Mouse (Mus musculus) forebrain, embryonic 14.5 days (tissue): ENCODE measurements around the gene Hbp1. TPM values are rescaled to one million over a fixed set of nuclear protein-coding genes. Genes with fewer than 3 reads are reported as not detected.

Experiments
- ATAC-seq: fragments of 200-750 bp; cut with Nextera tagmentation; 2 replicates; pipeline ENCODE4 v1.8.0; 2017; ENCODE audit warnings: mild to moderate bottlenecking, moderate library complexity
- DNase-seq: peaks from one replicate; pipeline ENCODE4 v3.0.0-alpha.2; 2015; ENCODE audit warnings: low spot score
- H3K27ac ChIP-seq: fragments of 300-500 bp; sonication (generic); 2 replicates; pipeline ENCODE4 v1.5.1; 2014; ENCODE audit warnings: low read depth, mild to moderate bottlenecking, control low read depth, low read length, moderate library complexity
- H3K27me3 ChIP-seq: fragments of 300-500 bp; sonication (generic); replicated peaks from 2 replicates; pipeline ENCODE4 v1.6.1; 2014; ENCODE audit warnings: low read length, control low read depth, mixed read lengths; ENCODE audit not compliant: control insufficient read depth, insufficient read depth
- H3K36me3 ChIP-seq: fragments of 300-500 bp; sonication (generic); 2 replicates; pipeline ENCODE4 v1.6.1; 2014; ENCODE audit warnings: low read length, control low read depth; ENCODE audit not compliant: control insufficient read depth, insufficient read depth
- H3K4me1 ChIP-seq: fragments of 300-500 bp; sonication (generic); 2 replicates; pipeline ENCODE4 v1.6.1; 2014; ENCODE audit warnings: antibody characterized with exemption, low read length, control low read depth; ENCODE audit not compliant: control insufficient read depth, insufficient read depth
- H3K4me2 ChIP-seq: fragments of 300-500 bp; sonication (generic); 2 replicates; pipeline ENCODE4 v1.6.1; 2014; ENCODE audit warnings: mild to moderate bottlenecking, control low read depth, low read length
- H3K4me3 ChIP-seq: fragments of 300-500 bp; sonication (generic); 2 replicates; pipeline ENCODE4 v1.5.1; 2014; ENCODE audit warnings: low read depth, low read length, control low read depth
- H3K9ac ChIP-seq: fragments of 300-500 bp; sonication (generic); 2 replicates; pipeline ENCODE4 v1.6.1; 2014; ENCODE audit warnings: mild to moderate bottlenecking, low read length, control low read depth, moderate library complexity
- H3K9me3 ChIP-seq: fragments of 300-500 bp; sonication (generic); replicated peaks from 2 replicates; pipeline ENCODE4 v1.6.1; 2016; ENCODE audit warnings: low read length, control low read depth, mixed read lengths; ENCODE audit not compliant: control insufficient read depth
- WGBS: fragments of 180-500 bp; shearing (Covaris S2); extraction: QIAGEN DNeasy Blood & Tissue Kit; methylation state at CpG from one replicate; pipeline ENCODE4 v1.1.7; 2014; 5-methylcytosine and 5-hydroxymethylcytosine counted together
- polyA plus RNA-seq: library from polyadenylated mRNA; unstranded; fragments of >200 nt; fragmentation: Nextera tagmentation; extraction: Ambion mirVana; gene quantifications from 2 replicates; pipeline ENCODE4 v1.2.1, GENCODE M21; 2014

Gene Hbp1
- polyA plus RNA-seq, 1 experiment from 2014 or later = 112 TPM

GRCm38 (mm10) chr12:31947476-31947875, 2.9 kb downstream of the Hbp1 start:
- H3K9ac ChIP-seq = no peak overlapping the region
- H3K27me3 ChIP-seq = no peaks in the 10 kb centered on the region
- DNase-seq (peak; percentile 22), ATAC-seq (no peak)
- H3K27ac ChIP-seq = no peak overlapping the region
- peaks cover 14% of the 10 kb centered on the region for H3K36me3 ChIP-seq
- H3K4me1 ChIP-seq = peaks cover 3% of the 10 kb centered on the region; the same call in 1 of the 2 replicates
- 93% methylated on average over 5 of the region's 5 CpGs for WGBS
- no peaks in the 10 kb centered on the region for H3K9me3 ChIP-seq
- H3K4me2 ChIP-seq = no peak overlapping the region; the same call in 1 of the 2 replicates
- no peak overlapping the region for H3K4me3 ChIP-seq

- Histone ChIP-seq H3K4me1 (peaks cover 3% of the 10 kb centered on the region; the same call in 1 of the 2 replicates), H3K4me3 (no peak overlapping the region), H3K27ac (no peak overlapping the region), H3K9ac (no peak overlapping the region), H3K9me3 (no peaks in the 10 kb centered on the region), H3K27me3 (no peaks in the 10 kb centered on the region), H3K4me2 (no peak overlapping the region), H3K36me3 (peaks cover 36% of the 10 kb centered on the region)
- 100% methylated on average over 2 of the region's 2 CpGs for WGBS
- no peak for ATAC-seq
- no peak for DNase-seq
These were observed 5.9 kb downstream of the Hbp1 start for GRCm38 (mm10) chr12:31944405-31944804.

GRCm38 (mm10) chr12:31943020-31943654, 7.2 kb downstream of the Hbp1 start:
- Histone ChIP-seq H3K4me2 (no peak overlapping the region), H3K4me1 (no peaks in the 10 kb centered on the region), H3K27ac (no peak overlapping the region), H3K4me3 (no peak overlapping the region), H3K36me3 (peaks cover 49% of the 10 kb centered on the region), H3K9me3 (no peaks in the 10 kb centered on the region), H3K27me3 (no peaks in the 10 kb centered on the region), H3K9ac (no peak overlapping the region)
- ATAC-seq (no peak), DNase-seq (no peak)
- WGBS = 90% methylated on average over 4 of the region's 4 CpGs

- Histone ChIP-seq H3K36me3 (peaks cover 82% of the 10 kb centered on the region), H3K4me2 (no peak overlapping the region), H3K9me3 (no peaks in the 10 kb centered on the region), H3K9ac (no peak overlapping the region), H3K27me3 (no peaks in the 10 kb centered on the region), H3K4me3 (no peak overlapping the region), H3K4me1 (no peaks in the 10 kb centered on the region), H3K27ac (no peak overlapping the region)
- ATAC-seq (no peak), DNase-seq (no peak)
These were observed 11.3 kb downstream of the Hbp1 start for GRCm38 (mm10) chr12:31939026-31939425.

GRCm38 (mm10) chr12:31938391-31938997, 11.8 kb downstream of the Hbp1 start:
- Histone ChIP-seq H3K27me3 (no peaks in the 10 kb centered on the region), H3K4me2 (no peak overlapping the region), H3K4me1 (no peaks in the 10 kb centered on the region), H3K27ac (no peak overlapping the region), H3K9ac (no peak overlapping the region), H3K9me3 (no peaks in the 10 kb centered on the region), H3K4me3 (no peak overlapping the region), H3K36me3 (peaks cover 82% of the 10 kb centered on the region)
- 93% methylated on average over 4 of the region's 4 CpGs for WGBS
- no peak for ATAC-seq
- DNase-seq = no peak

GRCm38 (mm10) chr12:31937613-31938012, 12.7 kb downstream of the Hbp1 start:
- DNase-seq (no peak), ATAC-seq (no peak)
- Histone ChIP-seq H3K9ac (no peak overlapping the region), H3K4me3 (no peak overlapping the region), H3K4me2 (no peak overlapping the region), H3K4me1 (no peaks in the 10 kb centered on the region), H3K27ac (no peak overlapping the region), H3K36me3 (peaks cover 81% of the 10 kb centered on the region), H3K9me3 (no peaks in the 10 kb centered on the region), H3K27me3 (no peaks in the 10 kb centered on the region)
- WGBS = 91% methylated on average over 3 of the region's 3 CpGs

GRCm38 (mm10) chr12:31936657-31937300, 13.6 kb downstream of the Hbp1 start:
- DNase-seq = no peak
- H3K27ac ChIP-seq = no peak overlapping the region
- H3K4me1 ChIP-seq = no peaks in the 10 kb centered on the region
- no peaks in the 10 kb centered on the region for H3K27me3 ChIP-seq
- no peaks in the 10 kb centered on the region for H3K9me3 ChIP-seq
- peaks cover 86% of the 10 kb centered on the region for H3K36me3 ChIP-seq
- WGBS = 27% methylated on average over 6 of the region's 6 CpGs
- no peak overlapping the region for H3K4me3 ChIP-seq
- ATAC-seq = no peak
- no peak overlapping the region for H3K9ac ChIP-seq
- H3K4me2 ChIP-seq = no peak overlapping the region

GRCm38 (mm10) chr12:31931818-31932217, 18.5 kb downstream of the Hbp1 start:
- 97% methylated on average over 3 of the region's 3 CpGs for WGBS
- Histone ChIP-seq H3K9me3 (no peaks in the 10 kb centered on the region), H3K4me3 (no peak overlapping the region), H3K27ac (no peak overlapping the region), H3K27me3 (no peaks in the 10 kb centered on the region), H3K36me3 (peaks cover 81% of the 10 kb centered on the region), H3K4me2 (no peak overlapping the region), H3K4me1 (no peaks in the 10 kb centered on the region), H3K9ac (no peak overlapping the region)
- ATAC-seq (no peak), DNase-seq (peak; percentile 36)

GRCm38 (mm10) chr12:31928498-31928897, 21.8 kb downstream of the Hbp1 start:
- no peak overlapping the region for H3K4me3 ChIP-seq
- DNase-seq (no peak), ATAC-seq (no peak)
- H3K4me2 ChIP-seq = no peak overlapping the region
- H3K36me3 ChIP-seq = peaks cover 80% of the 10 kb centered on the region
- no peaks in the 10 kb centered on the region for H3K27me3 ChIP-seq
- H3K4me1 ChIP-seq = no peaks in the 10 kb centered on the region
- no peaks in the 10 kb centered on the region for H3K9me3 ChIP-seq
- WGBS = 80% methylated on average over 3 of the region's 3 CpGs
- H3K27ac ChIP-seq = no peak overlapping the region
- no peak overlapping the region for H3K9ac ChIP-seq
